Mouse (Mus musculus) neural tube, postnatal 0 days (tissue): ENCODE data around the gene Atad5. TPM values are rescaled to one million over a fixed set of nuclear protein-coding genes. Genes with fewer than 3 reads are reported as not detected.

ENCODE experiments used
- polyA plus RNA-seq: library from polyadenylated mRNA; unstranded; fragments of >200 nt; fragmentation: Nextera tagmentation; extraction: Ambion mirVana; gene quantifications from 2 replicates; pipeline ENCODE4 v1.2.1, GENCODE M21; 2015

Atad5 gene
- polyA plus RNA-seq, result 3.3 and 3.8 TPM in 2 replicates

DNA sequence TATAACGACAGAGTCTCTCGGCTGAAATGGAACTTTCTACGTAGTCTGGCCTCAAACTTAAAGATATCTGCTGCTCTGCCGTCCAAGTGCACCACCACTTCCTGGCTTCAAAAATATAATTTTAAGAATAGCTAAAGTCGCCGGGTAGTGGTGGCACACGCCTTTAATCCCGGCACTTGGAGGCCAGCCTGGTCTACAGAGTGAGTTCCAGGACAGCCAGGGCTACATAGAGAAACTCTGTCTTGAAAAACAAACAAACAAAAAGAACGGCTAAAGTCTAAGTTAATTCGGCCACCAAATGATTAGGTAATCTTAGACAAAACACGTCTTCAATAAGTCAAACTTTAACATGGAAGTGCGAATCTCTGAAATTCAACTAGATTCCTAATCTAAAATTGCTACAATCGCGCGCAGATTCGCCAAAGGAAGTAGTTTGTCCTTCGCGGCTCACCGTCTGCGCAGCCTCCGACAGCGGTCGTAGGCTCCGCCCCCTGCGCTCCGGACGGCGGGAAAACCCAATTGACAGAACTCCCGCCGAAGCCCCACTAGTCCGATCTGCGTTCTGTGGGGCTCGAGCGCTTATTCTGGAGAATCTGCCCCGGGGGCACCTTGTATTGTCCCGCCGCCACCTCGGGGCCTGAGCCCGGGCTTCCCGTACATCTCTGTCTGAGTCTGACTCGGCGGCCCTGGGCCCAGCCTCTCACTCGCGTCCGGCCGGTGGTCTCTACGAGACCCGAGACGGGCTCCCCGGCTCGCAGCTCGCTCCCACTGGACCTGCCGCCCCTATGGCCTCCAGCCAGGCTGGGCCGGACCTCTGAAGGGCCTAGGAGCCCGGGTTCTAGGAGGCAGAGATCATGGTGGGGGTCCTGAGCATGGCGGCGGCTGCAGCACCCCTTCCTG is at the start of gene Atad5:
TSS of gene Atad5 (plus strand) at position 484 of the 900 bp plus-strand sequence.

DNA sequence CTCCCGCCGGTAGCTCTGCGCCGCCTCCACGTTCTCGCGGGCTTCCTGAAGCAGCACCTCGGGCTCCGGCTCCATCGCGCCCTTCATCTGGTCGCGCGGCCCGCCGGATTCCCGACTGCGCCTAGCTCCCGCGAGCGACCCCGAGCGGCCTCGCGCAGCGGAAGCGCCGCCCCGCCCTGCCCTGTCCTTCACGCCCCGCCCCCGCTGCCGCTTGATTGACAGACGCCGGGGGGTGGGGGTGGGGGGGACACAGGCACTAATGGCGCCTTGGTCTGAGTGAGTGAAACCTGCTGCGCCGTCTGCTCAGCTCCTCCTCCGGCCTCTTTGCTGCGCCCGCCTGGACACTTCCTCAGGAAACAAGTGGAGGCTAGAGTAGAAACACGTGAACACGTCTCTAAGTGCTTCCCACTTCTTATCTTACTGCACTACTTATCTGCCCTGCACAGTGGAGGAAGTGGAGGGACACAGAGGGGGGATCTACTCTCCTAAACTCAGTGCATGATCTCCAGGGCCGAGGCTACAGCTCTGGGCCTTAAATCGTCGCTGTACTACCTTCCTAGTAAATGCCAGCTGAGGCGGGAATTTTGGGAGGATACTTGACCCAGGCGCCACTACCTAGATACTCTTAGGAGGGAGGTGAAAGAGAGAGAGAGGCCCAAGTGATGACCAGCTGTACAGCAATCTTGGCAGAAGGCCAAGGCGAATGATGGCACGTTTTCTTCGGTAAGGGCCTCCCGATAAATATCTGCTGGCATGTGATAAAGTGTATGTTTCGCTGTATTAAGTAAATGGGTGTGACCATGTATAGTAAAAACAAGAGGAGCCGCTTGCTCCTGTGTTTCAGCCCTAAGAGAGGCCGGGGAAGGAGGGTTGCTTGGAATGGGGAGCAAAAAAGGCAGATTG is 8.1 kb upstream of the Atad5 start, which contains the start of gene Crlf3:
TSS of gene Crlf3 (minus strand) at position 166 of the 903 bp plus-strand sequence.

DNA sequence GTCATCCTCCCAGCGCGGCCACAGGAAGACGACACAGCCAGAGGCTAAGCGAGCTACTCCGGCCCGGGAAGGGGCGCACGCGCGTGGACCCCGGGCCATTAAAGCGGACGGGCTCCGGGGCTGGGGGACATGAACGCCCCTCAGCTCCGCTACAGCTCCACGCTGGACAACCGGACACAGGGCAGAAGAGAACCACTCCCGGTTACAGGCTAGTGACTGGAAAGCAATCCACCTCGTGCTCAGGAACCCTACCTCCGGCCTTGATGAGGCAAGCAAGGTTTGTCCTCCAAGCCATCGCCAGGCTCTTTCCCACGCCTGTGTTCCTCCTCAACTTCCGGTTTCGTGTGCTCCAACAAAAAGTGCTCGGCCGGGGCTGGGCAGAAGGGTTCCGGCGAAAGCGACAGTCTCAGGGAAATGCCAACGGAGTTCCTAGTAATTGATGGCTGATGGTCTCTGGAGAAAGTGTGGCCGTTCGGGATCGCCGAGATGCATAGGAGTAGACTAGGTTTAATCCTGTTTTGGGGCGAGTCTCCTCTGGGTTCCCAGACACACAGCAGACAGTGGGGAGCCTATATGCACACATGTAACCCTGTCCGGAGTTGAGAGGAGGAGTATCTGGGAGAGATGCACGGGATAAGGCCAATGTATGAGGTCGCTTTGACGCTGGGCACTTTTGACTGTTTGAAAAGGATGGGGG is 52.8 kb downstream of the Atad5 start, which contains the start of gene Tefm:
TSS of gene Tefm (minus strand) at position 351 of the 697 bp plus-strand sequence.

DNA sequence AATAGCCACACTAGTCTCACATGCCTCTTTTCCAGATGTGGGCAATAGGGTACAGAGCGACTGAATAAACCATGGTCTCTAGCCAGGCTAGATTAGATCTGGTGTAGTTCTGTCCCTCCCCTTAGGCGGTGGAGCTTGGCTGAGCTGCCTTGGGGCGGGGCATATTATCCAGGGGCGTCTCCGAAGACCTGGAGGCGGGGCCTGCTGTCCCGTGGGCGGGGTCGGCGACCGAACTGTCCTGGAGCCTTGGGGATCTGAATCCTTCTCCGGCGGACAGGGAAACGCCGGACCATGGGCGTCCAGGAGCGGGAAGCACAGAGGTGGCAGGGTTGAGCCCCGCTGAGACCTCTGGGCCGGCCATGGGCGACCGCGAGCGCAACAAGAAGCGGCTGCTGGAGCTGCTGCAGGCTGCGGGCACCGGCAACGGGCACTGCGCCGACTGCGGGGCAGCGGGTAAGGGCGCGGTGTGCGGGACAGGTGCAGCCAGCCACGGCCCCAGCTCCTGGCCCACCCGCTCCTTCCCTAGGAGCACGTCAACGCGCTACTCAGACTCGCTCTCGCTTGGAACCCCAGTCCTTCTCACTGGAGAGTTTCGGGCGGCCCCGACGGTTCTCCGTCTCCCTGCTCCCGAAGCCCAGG is 64.8 kb downstream of the Atad5 start, which contains the start of gene Adap2:
TSS of gene Adap2 (plus strand) at position 249 of the 639 bp plus-strand sequence.

DNA sequence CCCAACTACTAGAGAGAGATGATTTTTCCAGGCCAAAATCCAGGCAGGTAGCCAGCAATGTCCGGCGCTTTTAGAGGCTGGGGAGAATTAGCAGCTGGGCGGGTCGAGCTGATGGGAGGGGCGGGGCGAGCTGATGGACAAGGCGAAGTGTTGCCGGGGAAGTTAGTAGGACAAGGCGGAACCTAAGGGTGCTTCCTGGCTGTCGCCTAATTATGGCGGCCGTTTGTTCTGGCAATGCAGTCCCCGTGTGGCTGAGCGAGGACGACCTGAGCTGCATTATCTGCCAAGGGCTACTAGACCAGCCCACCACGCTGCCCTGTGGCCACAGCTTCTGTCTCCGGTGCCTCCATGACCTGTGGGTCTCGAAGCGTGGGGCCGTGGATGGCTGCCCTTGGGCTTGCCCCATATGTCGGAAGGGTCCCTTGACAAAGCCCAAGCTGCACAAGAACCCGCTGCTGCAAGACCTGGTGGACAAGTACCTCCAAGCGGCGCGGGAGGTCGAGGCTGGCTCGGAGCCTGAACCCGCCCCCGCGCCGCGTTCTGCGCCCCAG is 94.6 kb downstream of the Atad5 start, which contains the start of gene Rnf135:
TSS of gene Rnf135 (plus strand) at position 147 of the 551 bp plus-strand sequence.

Other genes starting within 250 kb of the Atad5 start
- 27.1 and 29.9 TPM in 2 replicates for gene Utp6, start 127.0 kb upstream of the Atad5 start, polyA plus RNA-seq
- 9.7 and 10.6 TPM in 2 replicates for gene Suz12, start 96.3 kb upstream of the Atad5 start, polyA plus RNA-seq
- gene Crlf3, start 8.4 kb upstream of the Atad5 start, polyA plus RNA-seq, result 12.7 and 15.5 TPM in 2 replicates
- 20.3 and 24.4 TPM in 2 replicates for gene Tefm, start 52.8 kb downstream of the Atad5 start, polyA plus RNA-seq
- gene Adap2, start 64.7 kb downstream of the Atad5 start, polyA plus RNA-seq, result 4.7 and 5.0 TPM in 2 replicates
- gene Rnf135, start 94.5 kb downstream of the Atad5 start, polyA plus RNA-seq, result 3.7 and 5.3 TPM in 2 replicates
- gene Rhot1, start 119.6 kb downstream of the Atad5 start, polyA plus RNA-seq, result 59.0 and 64.0 TPM in 2 replicates
- 5.1 and 5.7 TPM in 2 replicates for gene Rhbdl3, start 211.5 kb downstream of the Atad5 start, polyA plus RNA-seq